Mouse (Mus musculus): ENCODE measurements around the gene Snrnp200.
"Not testable (repeated sequence)": the region's sequence is repeated elsewhere in the genome, so short reads cannot be mapped to it uniquely, and the experiment has no call there.

The Snrnp200 gene

DNA sequence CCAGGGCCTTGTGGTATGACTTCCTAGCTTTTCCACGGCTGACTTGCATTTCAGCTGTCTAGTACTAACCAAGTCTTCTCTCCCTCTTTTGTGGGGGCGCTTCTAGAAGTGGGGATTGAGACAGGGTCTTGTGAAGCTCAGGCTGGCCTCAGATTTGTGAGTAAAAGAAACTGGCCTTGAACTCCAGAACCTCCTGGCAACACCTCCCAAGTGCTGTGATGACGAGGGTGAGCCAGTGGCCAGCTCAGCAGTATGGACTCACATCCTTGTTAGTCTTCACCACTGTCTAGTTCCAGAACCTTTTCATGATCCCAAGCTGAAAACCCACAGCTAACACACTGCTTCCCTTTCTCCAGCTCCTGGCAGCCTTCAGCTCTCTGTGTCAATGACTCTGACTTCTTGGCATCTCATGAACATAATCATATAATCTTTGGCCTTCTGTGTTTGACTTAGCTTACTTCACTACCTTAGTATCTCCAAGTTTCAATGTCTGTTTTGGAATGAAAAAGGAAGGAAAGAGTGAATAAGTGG is 46.5 kb downstream of the Snrnp200 start:
- no peak for DNase-seq

DNA sequence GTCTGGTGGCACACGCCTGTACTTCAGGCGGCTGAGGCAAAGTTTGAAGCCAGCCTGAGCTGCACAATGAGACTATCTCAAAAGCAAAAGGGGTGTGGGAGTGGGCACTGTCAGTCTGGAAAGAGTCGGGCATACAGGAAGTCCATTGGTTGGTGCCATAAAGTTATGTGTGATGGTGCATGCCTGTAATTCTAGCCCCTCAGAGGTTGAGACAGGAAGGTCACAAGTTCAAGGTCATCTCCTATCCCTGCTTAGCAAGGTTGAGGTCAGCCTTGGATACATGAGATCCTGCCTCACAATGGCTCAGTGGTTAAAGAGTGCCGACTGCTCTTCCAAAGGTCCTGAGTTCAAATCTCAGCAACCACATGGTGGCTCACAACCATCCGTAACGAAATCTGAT is 47.1 kb downstream of the Snrnp200 start:
- no peak for DNase-seq

DNA sequence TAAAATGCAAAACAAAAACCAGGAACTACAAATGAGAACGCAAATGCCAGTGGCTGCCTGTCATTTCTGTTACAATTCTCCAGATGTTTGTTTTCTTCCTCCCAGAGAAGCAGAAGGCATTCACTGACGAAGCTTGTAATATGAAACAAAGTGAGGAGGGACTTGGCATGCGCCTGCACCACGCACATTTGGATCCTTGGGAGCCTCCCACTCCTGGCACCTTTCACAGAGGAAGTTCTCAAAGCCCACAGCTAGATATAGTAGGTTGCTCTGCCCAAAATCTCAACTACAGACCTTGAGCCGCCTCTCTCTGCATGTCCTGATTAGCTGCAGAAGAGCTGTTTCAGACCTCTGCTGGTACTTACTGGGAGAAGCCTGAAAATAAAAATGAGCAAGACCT is 51.2 kb downstream of the Snrnp200 start:
- no peak for DNase-seq

DNA sequence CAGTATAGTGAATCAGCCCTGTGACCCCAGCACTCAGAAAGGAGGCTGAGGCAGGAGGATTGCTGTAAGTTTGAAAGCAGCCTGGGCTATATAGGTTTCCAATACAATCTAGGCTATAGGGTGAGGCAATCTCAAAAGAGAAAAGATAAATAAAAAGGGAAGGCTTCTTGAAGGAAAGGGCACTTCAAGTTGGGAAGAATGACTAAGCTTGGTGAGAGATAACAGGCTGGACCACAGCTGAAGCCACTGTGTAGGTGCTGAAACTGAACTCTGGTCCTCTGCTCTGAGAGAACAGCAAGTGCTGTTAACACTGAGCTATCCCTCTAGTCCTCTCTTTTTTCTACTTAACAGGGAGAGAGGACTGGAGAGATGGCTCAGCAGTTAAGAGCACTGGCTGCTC is 54.3 kb downstream of the Snrnp200 start:
- DNase-seq, result no peak

DNA sequence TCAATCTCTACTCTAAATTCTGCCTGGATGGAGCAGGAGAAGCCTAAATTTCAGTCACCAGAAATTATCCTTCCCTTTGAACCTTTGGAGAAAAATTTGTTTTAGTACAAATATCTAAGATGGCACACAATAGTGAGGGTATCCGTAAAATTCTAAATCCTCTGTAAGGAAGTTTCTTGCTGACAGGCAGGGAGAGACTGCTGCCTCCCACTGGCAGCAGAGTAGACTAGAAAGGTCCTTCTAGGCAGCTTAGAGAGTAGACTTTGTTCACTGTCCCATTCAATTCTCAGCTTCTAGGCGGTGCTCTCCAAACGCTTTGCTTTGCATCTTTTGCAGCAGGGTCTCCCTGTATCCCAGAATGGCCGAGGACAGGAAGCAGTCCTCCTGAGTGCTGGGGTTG is 59.7 kb downstream of the Snrnp200 start:
- no peak for DNase-seq

DNA sequence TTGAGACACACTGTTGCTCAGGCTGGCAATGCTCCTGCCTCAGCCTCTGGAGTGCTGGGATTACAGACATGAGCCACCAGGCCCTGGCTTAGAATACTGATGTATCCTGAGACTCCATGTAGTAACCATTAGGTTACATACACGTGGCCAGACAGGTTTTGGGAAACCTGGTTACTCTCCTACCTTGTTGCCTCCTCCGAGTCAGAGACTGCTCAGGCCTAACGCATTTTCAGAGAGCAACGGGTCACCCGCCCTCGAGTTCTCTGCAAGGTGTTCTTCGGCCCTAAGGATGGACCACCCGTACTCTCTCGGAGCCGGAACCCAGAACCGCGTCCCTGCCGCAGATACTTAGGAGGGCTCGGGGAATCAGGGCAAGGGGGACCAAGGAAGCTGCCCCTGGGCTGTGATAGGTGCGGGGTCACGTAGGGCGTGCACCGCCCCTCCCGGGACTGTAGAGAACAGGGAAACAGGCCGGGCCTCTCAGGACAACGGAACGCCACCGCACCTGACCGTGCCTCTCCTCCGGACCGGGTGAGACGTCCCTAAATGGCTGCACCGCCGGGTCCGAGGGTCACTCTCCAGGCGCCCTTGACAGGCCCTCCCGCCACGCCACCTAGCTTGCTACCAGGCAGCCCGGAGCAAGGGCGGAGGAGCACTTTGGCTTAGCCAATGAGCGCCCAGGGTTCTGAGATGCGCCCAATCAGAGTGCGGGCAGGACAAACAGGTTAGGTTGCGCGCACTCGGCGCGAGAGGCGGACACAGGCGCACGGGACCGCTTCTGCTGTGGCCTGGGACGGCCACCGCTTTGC is 61.5 kb downstream of the Snrnp200 start, which contains the start of gene Stard7:
TSS of gene Stard7 (plus strand) at position 728 of the 809 bp plus-strand sequence.
- peak; percentile 99 for DNase-seq

DNA sequence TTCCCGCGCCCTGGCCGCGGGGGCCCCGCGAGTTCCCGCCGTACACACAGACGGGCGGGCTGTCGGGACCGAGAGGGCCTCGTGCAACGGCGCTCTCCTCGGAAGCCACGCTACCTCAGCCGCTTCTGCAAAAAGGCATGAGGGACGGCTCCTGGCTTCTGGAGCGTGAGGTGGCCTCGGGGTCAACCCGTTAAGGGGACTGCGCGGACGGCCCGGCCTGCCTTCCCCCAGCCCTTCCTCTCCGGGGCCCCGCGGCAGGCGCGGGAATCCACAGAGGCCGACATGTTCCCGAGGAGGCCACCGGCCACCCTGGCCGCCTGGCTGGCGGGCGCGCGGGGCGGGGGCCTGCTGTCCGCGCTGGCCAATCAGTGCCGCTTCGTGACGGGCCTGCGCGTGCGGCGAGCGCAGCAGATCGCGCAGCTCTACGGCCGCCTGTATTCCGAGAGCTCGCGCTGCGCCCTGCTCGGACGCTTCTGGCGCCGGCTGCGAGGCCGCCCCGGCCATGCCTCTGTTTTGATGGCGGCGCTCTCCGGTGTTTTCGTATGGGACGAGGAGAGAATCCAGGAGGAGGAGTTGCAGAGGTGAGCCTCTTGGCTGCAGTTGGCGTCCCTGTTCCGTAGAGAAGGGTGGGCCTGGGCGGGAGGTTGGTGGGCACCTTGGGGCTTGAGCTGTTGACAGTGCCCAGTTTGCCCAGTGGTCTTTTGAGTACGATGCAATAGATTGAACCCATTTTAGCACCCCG is 62.3 kb downstream of the Snrnp200 start:
- DNase-seq, result peak; percentile 94

DNA sequence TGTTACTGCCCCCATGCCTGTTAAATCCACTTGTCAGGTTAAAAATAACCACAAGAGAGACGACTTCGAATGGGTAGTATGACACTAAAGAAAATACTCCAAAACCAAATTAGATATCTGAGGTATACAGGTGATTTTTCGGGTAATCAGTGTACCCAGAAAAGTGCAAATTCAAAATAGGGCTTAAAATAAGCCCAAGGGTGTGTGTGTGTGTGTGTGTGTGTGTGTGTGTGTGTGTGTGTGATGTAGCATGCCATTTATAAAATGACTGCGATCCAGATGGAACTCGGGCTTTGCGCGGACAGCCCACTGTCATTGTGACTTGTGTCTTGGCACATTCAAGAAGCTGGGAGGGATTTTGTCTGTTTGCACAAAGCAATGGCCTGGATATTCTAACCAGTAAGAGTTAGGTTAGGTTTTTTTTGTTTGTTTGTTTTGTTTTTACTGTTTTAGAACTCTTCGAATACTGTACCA is 62.9 kb downstream of the Snrnp200 start:
- DNase-seq, result peak; percentile 26

DNA sequence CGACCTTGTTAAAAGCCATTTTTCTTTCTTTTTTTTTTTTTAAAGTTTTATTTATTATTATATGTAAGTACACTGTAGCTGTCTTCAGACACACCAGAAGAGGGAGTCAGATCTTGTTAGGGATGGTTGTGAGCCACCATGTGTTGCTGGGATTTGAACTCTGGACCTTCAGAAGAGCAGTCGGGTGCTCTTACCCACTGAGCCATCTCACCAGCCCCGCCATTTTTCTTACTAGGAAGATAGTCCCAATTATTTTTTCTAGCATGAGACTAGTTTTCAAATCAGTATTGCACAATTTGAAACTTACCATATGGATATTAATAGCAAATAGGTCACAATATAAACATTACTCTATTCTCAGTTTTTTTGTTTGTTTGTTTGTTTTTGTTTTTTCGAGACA is 63.9 kb downstream of the Snrnp200 start:
- not testable (repeated sequence) for DNase-seq

DNA sequence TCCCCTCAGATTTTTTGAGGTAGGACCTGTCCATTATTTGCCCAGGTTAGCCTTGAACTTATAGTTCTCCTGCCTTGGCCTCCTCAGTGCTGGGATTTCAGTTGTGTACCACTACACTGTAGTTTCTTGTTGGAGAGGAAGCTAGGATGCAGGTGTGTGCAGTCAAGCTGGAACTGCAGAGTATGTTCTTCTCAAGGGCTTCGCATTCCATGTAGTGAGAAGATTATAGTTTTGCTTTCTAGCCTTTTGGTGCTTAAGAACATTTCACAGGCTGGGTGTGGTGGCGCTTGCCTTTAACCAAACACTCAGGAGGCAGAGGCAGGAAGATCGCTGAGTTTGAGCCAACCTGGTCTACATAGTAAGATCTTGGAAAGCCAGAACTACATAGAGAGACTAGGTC is 64.6 kb downstream of the Snrnp200 start:
- no peak for DNase-seq

DNA sequence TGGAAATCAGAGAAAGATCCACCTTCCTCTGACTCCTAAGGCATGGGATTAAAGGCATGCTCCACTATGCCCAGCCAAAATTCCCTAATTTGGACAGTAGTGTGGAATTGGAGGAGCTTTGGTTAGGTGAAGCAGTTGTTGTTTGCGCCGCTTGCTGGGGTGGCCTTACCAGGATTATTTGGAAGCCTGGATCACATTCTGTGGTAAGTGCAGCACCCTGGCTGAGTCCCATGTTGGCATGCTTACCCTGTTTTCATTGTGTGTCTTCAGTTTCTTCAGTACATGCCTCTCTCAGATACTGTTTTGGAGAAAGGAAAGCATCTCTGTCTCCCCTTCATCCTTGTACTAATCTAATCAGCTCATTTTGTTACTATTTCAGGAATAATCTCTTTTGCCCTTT is 66.4 kb downstream of the Snrnp200 start:
- no peak for DNase-seq

DNA sequence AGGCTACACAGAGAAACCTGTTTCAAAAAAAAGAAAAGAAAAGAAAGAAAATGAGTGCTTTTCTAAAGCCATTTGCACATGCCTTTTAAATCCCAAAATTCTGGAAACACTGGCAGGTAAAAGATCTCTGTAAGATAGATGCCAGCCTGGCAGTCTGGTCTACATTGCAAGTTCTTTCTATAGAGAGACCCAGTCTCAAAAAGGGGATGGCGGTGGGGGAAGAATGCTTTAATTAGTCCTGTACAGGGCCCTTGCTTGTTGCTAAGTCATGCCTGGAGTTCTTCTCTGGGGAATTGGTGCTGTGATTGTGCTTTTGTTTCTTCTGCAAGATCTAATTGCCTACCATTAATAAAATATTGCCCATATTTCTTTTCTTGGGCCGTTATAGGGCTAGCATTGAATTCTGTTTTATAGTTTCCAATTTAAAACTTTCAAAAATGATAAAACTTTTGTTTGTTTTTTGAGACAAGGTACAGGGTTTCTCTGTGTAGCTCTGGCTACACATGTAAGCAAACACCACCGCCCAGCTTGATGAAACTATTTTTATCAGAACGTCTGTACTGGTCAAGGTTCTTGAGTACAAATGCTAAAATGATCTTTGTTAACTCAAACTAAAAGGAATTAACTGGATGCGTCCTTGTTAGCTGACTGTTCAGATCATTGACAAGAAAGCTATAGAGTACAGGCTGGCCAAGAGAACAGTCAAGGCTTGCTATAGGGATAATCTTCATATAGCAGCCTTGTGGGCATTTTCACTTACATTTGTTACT is 67.5 kb downstream of the Snrnp200 start:
- DNase-seq, result no peak

DNA sequence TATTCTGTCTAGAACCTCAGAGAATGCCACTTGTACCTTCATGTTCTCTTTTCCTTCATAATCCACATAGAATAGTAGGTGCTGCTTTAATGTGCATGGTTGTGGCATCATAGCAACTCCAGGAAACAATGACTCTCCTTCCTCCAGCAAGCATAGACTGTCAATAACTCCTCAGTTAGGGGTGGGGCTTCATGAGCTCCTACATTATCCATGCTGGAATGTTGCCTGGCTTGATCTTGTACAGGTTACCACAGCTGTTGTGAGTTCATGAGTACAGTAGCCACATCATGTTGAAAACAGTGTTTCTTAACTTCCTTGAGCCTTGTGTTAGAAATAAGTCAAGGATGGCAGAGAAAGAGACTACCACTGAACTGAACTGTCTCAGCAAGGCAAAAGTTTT is 70.0 kb downstream of the Snrnp200 start:
- DNase-seq, result no peak

All from embryo, embryonic 11 days (tissue).